Mouse (Mus musculus) MEL (cell line): ENCODE measurements around the gene Ptpn1.

ENCODE experiments used
- CTCF ChIP-seq, 3 experiments: IDR thresholded peaks in 2 of 3; conservative IDR thresholded peaks in 1 of 3; 2 replicates each; pipeline ENCODE4 v1.5.1; 2011 to 2012; ENCODE audit warnings: low read length in 3 of 3, low read depth in 2 of 3, mild to moderate bottlenecking in 2 of 3, improper control_type of control experiment in 1 of 3, inconsistent platforms in 1 of 3, mixed read lengths in 1 of 3, moderate library complexity in 1 of 3; ENCODE audit not compliant: control insufficient read depth in 1 of 3, insufficient read depth in 1 of 3, poor library complexity in 1 of 3, severe bottlenecking in 1 of 3
- GATA1 ChIP-seq: IDR thresholded peaks from 2 replicates; pipeline ENCODE4 v1.6.1; 2011; ENCODE audit warnings: low read depth, low read length, improper control_type of control experiment
- HCFC1 ChIP-seq: IDR thresholded peaks from 2 replicates; pipeline ENCODE4 v1.6.1; 2012; ENCODE audit warnings: low read depth, mild to moderate bottlenecking, inconsistent platforms, low read length, improper control_type of control experiment, moderate library complexity
- MAFK ChIP-seq: IDR thresholded peaks from 2 replicates; pipeline ENCODE4 v1.6.1; 2011; ENCODE audit warnings: low read depth, mild to moderate bottlenecking, low read length, improper control_type of control experiment, borderline replicate concordance
- MAX ChIP-seq: IDR thresholded peaks from 2 replicates; pipeline ENCODE4 v1.6.1; 2011; ENCODE audit warnings: low read length, improper control_type of control experiment
- POLR2A ChIP-seq, 2 experiments: IDR thresholded peaks; 2 replicates each; pipeline ENCODE4 v1.6.1; 2011 to 2012; ENCODE audit warnings: low read length in 2 of 2, mild to moderate bottlenecking in 2 of 2, control low read depth in 1 of 2, improper control_type of control experiment in 1 of 2, low read depth in 1 of 2, moderate library complexity in 1 of 2; ENCODE audit not compliant: control insufficient read depth in 1 of 2, insufficient read depth in 1 of 2, poor library complexity in 1 of 2
- RCOR1 ChIP-seq: IDR thresholded peaks from 2 replicates; pipeline ENCODE4 v1.6.1; 2012; ENCODE audit warnings: low read depth, mild to moderate bottlenecking, inconsistent platforms, low read length, improper control_type of control experiment
- UBTF ChIP-seq: IDR thresholded peaks from 2 replicates; pipeline ENCODE4 v1.6.1; 2012; ENCODE audit warnings: low read depth, mild to moderate bottlenecking, inconsistent platforms, low read length, improper control_type of control experiment, moderate library complexity, borderline replicate concordance; ENCODE audit not compliant: insufficient read depth
- ZC3H11A ChIP-seq: IDR thresholded peaks from 2 replicates; pipeline ENCODE4 v1.6.1; 2012; ENCODE audit warnings: low read depth, mild to moderate bottlenecking, inconsistent platforms, low read length, improper control_type of control experiment

DNA sequence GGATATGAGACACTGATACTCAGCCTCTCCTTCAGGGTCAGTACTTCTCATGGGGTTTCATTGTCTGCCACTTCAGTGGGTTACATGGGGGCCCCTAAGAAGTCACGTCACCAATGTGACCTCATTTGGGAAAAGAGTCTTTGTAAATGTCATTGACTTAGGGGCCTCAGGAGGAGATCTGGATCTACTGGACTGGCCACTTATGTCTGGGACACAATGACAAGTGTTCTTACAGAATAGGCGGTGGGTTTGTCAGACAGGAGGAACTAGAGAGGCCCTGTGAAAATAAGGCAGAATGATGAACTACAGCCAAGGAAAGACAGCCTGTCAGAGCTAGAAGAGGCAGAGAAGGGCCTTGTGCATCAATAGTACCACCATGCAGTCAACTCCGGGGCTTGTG, 2.9 kb upstream of the Ptpn1 start:
- TF ChIP-seq CTCF (IDR thresholded peaks at IDR 0.05 in 2 of 3, conservative IDR thresholded peaks at IDR 0.05 in 1 of 3; ENCODE audit: control insufficient read depth in 1 of 3, insufficient read depth in 1 of 3, low read depth in 2 of 3, low read length in 3 of 3, poor library complexity in 1 of 3, severe bottlenecking in 1 of 3) (no peak), UBTF (no peak), POLR2A (IDR thresholded peaks at IDR 0.05; ENCODE audit: control insufficient read depth in 1 of 2, insufficient read depth in 1 of 2, low read depth in 1 of 2, low read length in 2 of 2, poor library complexity in 1 of 2) (no peak), ZC3H11A (no peak), RCOR1 (no peak), MAFK (no peak), GATA1 (no peak), HCFC1 (no peak), MAX (no peak)
